Mouse (Mus musculus): ENCODE data around the gene Phykpl.
"Not testable (repeated sequence)": the region's sequence is repeated elsewhere in the genome, so short reads cannot be mapped to it uniquely, and the experiment has no call there.

Phykpl gene

DNA sequence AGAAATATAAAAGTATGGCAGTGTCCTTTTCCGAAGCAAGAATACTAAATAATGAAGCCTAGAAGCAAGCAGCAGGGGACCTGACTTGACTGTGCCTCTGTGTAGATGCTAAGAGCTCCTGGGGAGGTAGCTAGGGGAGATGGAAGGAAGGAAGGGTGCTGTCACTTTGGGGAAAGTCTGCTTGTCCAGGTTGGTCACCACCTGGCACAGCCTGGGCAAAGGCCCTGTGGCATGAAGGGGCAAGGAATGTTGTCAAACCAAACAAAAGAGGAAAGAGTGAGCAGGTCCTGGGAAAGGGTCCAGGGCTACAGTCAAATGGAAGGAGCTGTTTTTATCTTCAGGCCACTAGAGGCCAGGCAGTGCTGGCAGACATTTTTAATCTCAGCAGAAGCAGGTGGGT lies 2.5 kb downstream of the Phykpl start:
- no peak for DNase-seq

DNA sequence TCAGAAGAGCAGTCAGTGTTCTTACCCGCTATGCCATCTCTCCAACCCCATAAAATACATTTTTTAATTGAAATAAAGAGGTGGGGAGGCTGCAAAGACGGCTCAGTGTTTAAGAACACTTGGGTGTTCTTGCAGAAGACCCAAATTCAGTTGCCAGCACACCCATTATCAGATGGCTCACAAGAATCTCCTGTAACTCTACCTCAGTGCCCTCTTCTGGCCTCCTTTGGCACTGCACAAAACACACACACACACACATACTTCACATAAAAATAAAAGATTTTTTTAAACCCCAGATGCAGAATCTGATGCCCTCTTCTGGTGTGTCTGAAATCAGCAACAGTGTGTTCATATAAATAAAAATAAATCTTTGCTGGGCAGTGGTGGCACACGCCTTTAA lies 4.3 kb downstream of the Phykpl start:
- no peak for DNase-seq

DNA sequence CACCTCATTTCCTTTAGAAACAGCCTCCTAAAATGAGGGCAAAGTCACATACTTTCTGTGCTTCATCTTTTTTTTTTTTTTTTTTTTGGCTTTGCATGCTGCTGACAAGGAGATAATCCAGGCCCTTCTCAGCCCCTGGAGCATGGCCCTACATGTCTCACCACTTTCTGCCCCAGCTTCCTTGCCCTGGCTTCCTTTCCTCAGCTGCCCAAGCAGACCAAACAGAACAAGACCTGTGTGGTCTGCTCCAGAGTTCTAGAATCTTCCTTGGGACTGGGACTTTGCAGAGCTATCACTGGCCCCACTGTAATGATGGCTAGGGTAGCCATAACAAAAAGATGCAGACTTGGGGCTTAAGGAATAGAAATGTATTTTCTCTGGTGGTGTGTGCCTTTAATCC lies 5.4 kb downstream of the Phykpl start:
- no peak for DNase-seq

DNA sequence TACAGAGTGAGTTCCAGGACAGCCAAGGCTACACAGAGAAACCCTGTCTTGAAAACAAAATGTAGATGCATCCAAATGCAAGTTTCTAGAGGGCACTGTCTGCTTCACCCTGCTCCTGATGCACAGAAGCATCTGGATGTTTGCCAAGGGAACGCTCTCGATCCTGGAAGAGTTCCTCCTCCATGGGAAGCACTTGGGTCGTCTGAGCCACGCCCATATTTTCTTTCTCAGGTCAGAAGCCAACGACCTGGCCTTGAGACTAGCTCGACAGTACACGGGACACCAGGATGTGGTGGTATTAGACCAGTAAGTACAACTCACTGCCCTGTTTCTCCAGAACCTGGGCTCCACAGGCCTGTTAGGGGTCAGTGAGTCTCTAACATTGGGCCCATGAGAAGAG lies 6.6 kb downstream of the Phykpl start:
- DNase-seq = no peak

DNA sequence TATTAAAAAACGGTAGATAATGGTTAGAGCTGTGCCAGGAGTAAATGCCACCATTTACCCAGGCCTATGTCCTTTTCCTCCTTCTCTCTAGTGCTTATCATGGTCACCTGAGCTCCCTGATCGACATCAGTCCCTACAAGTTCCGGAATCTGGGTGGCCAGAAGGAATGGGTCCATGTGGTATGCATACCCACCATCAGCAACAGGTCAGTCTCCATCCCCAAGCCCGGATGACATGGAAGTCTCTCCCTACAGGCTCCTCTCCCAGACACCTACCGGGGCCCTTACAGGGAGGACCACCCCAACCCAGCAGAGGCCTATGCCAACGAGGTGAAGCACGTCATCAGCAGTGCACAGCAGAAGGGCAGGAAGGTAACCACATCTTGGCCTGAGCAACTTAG lies 7.4 kb downstream of the Phykpl start:
- DNase-seq = no peak

DNA sequence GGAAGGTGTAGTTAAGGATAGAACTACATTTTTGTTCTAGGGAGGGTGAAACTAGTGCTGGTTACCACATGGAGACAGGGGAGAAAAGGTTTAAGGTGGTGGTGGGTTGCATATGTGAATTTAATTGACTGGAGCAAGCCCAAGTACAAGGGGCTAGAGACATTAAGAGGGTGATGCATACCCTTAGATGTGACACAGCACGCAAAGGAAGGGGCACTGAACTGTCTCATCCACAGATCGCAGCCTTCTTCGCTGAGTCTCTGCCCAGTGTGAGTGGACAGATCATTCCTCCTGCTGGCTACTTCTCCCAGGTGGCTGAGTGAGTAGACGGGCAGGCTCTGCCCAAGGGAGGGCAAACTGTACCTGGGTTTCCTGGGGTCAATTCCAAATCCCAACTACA lies 8.8 kb downstream of the Phykpl start:
- DNase-seq = no peak

DNA sequence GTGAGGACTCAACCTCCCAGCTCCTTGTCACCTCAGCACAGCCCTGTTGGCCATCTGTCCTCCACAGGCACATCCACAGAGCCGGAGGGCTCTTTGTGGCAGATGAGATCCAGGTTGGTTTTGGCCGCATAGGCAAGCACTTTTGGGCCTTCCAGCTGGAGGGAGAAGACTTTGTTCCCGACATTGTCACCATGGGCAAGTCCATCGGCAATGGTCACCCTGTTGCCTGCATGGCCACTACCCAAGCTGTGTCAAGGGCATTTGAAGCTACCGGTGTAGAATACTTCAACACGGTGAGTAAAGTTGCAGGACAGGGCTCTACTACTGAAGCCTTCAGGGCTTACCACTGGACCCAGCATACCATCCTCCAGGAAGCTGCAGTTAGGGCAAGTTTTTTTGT lies 9.3 kb downstream of the Phykpl start:
- no peak for DNase-seq

DNA sequence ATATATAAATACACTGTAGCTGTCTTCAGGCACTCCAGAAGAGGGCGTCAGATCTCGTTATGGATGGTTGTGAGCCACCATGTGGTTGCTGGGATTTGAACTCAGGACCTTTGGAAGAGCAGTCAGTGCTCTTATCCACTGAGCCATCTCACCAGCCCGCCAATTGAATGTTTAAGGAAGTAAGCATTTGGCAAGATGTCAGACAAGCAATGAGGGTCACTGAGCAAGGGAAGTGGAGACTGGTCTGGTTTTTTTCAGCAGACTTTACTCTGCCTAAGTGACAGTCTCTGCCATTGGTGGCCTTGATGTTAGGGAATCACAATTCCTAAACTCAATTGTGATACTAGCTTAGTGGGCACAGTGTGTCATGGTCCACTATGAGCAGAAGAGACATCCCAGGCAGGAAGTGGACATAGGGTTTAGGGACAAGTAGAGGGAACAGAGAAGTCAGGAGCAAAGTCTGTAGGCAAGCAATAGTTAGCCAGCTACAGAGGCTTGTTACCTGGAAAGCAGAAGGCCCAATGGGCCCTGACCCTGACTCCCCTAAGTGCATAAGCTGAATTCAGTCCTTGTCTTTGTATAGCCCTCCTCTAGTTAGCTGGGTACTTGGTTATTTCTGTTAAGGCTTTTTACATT lies 10.3 kb downstream of the Phykpl start:
- DNase-seq = no peak

DNA sequence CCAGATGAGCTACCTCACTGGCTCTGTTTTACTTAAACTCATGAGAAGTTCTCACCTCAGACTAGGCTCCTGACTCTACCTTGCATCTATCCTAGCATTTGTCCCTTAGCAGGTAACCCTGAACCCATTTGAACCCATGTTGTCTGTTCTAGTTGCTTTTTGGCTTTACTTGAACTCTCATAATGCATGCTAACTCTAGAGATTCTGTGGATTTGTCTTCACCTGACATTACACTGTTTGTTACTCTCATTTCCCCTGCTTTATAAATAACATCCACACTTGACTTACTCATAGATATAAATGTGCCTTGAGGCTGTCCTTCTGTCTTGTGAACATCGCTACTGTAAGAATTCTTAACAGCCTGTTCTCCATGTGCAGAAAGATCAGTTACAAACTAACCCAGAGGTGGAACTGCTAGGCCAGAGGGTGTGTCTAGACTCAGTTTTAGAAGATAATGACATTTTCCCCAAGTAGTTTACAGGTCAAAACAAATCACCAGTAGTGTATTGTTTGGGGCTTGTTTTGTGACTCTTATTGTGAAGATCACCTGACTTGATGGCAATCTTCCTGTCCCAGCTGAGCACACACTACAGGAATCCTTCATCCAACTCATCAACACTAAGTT lies 11.0 kb downstream of the Phykpl start:
- DNase-seq = no peak

DNA sequence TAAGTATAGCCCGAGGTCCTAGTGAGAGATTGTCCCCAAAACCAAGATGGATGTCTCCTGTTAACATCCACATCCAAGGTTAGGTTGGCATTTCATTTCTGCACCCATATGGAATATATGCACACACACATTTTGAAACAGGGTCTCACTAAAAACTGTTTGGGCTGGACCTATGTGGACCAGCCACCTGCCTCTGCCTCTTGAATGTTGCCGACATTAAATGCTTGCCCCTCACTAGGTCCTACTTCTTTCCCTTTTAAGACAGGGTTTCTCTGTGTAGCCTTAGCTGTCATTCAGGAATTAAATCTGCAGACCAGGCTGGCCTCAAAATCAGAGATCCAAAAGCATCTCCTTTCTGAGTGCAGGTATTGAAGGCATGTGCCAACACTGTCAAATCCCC lies 13.0 kb downstream of the Phykpl start:
- DNase-seq = no peak

DNA sequence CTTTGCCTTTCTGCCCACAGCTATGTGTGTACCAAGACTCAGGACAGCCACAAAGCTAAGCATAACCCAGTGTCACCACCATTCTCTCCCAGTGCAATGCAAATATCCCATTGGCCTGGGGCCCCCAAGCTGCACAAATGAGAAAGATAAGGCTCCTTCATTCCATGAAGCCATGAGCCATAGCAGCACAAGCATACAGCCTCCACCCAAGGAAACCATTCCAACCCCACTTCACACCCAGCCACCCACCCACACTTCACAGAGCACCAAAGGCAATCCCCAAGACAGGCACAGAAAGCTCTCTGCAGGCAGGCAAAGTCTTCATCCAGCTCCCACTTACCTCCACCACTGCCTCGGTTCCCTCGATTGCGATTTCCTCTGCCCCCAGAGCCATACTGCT lies 17.7 kb downstream of the Phykpl start:
- no peak for DNase-seq

DNA sequence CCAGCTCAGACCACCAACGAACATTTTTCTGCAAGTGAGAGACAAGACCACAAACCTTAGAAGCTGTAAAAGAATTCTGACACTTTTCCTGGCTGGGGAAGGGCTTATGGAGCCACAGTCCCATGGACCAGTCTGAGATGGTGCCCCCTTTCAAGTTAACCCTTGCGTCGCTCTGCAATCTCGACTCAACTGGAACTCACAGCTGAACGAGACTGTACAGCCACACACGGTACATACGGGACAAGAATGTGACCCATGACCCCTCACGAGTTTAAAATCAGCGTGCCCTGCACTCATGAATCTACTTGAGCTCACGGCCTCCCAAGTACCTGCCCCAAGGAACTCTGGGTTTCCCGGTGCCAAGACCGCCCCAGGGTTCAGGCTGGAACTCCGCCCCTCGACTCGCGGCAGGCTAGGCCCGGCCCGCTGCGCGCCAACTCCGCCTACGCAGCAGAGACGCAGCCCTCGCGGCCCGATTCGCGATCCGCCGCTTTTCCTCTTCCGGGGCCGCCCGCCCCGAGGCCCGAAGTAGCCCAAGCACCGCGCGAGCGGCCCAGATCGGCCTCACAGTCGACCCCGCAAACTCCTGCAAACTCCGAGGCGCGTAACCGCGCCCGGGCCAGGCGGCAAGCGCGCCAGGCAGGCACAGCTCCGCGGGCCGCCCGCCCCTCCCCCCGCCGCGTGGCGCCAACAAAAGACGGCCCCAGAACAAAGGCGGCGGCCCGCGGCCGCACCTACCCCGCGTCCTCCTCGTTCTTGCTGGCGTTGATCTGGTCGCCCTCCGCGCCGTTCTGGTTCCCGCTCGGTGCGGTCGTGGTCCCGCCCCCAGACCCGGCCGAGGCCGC lies 21.3 kb downstream of the Phykpl start:
- DNase-seq = peak; percentile 90

DNA sequence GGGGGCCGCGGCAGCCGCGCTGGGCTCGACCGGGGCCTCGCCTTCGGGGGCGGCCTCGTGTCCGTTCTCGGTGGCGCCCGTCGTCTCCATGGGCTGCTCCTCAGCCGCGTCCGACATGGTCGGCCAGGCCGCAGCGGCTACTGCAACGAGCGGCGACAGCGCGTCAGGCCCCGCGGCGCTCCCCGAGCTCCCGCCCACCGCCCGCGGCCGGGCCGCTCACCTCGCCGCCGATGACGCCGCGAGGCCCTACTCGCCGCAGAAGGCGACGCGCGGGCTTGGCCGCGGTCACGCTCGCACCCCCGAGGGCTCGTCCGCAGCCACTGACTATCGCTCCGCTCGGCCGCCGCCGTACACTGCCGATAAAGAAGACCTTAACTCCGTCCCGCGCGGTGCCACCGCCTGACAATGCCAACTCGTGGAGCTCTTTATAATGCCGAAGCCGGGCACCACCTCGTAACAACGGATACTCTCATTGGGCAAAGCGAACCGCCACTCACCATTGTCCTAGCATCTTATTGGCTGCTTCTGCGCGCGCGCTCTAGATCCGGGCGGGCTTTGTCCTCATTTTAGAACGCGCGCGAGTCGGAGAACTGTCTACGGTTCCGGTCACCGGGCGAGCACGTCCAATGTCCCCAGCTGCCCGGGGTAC lies 22.0 kb downstream of the Phykpl start, which contains the start of gene Hnrnpab:
TSS of gene Hnrnpab (minus strand) at position 401 of the 649 bp plus-strand sequence.
- DNase-seq = peak; percentile 95

DNA sequence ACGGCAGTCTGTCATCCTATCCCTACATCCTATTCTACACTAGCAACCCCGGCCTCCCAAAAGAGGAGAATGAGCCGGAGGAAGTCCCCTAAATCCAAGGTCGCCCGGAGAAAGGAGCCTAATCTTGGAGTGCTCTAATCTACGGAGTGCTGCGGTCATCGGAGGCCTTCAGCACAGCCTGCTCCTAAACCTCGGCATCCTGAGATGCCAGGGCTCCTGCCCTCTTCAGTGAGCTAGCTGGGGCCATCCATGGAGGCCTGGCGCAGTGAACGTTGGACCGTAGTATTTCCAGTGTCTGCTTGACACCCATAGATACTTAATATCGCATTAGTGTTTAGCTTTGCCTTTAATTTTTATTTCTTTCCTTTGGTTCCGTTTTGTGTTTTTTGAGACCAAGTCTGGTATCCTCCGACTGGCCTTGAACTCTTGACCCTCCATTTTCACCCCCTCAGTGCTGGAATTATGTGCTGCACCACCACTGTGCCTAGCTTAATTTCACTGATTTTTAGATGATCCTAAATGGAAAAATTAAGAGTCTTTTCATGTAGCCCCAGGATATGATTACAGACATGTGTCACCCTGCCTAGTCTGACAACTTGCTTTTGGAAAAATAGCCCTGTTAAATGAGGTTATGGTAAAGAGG lies 22.7 kb downstream of the Phykpl start:
- no peak for DNase-seq

DNA sequence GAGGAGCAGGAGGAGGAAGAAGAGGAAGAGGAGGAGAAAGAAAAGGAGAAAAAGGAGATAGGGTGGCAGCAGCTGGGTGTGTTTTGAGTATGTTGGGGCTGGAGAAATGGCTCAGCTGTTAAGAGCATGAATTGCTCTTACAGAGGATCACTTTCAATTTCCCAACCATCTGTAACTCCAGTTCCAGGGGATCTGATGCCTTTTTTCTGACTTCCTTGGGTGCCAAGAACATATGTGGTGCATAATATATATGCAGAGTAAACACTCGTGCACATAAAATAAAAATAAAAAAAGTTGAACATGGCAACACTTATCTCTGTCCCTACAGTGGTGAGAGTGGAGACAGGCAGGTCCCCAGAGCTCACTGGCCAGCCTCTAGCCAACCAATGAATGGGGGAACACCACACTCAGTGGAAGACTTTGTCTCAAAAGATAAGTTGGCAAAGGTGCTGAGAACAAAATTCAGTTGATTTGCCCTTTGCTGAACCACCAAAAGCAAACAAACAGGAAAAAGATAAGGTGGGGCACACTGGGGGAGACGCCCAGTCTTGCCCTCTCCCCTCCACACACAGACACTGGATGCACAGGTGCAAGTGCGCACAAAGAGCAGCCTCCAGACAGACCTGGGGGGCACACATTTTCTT lies 24.8 kb downstream of the Phykpl start:
- peak; percentile 41 for DNase-seq

DNA sequence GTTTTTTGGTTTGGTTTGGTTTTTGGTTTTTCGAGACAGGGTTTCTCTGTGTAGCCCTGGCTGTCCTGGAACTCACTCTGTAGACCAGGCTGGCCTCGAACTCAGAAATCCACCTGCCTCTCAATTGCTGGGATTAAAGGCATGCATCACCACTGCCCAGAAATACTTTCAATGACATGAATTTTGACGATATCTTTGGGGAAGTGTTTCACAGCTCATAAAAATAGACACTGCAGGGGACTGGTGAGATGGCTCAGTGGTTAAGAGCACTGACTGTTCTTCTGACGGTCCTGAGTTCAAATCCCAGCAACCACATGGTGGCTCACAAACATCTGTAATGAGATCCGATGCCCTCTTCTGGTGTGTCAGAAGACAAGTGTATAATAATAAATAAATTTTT lies 25.4 kb downstream of the Phykpl start:
- DNase-seq = not testable (repeated sequence)

DNA sequence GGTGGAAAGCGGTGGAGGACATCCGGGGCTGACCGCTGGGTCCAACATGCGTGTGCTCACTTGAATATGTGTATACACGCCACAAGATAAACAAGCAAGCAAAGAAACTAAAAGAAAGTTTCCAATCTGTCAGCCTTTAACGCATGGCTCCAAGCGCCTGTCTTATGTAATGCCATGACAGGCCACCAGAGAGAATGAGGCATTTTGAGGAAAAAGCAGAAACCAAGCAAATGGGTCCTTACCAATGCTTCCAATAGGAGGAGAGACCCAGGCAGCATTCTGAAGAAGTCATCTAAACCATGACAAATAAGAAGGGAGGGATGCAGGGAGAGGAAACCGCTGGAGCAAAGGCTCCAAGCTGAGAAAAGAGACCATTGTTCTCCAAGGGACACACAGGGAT lies 29.7 kb downstream of the Phykpl start:
- no peak for DNase-seq

DNA sequence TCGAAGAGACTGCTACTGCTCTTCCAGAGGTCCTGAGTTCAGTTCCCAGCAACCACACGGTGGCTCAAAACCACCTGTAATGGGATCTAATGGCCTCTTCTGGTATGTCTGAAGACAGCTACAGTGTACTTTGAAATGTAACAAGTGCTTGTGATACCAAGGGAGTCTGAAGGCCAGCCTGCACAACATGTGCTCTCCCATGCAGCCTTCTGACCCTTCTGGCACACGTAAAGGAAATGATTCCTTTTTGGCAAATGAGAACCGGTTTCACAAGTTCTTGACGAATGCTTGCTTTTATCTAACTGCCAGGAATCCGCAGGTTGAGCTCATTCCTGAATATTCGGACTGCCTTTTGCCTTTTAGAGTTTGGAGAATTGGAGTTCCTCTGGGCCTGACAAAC lies 30.6 kb downstream of the Phykpl start:
- DNase-seq = no peak

DNA sequence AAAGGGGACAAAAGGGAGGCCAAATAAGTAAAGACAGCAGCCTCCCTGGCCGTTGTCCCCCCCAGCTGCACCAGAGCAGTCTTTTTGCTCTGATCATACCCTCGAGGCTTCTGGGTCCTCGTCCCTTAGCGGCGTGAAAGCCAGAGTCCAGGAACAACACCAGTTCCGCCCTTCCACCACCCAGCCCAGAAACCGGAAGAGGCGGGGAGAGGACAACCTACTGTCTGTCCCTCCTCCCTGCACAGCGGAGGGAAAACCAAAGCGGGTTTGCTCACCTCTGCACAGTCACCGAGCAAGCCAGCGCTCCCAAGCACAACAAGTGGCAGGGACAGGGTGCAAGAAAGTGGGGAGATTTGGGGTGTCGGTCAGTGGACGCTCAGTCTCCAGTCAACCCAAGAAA lies 31.0 kb downstream of the Phykpl start:
- peak; percentile 73 for DNase-seq

DNA sequence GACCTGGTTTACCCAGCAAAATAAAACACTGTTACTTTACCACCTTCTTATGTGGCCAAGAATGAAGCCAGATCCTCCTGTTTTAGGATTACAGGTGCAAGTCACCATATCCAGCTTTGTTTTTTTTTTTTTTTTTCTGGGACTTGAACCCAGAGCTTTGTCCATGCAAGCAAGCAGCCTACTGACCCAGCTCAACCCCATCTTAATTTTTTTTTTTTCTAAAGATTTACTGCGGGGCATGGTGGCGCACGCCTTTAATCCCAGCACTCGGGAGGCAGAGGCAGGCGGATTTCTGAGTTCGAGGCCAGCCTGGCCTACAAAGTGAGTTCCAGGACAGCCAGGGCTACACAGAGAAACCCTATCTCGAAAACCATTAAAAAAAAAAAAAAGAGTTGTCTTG lies 31.6 kb downstream of the Phykpl start:
- not testable (repeated sequence) for DNase-seq

DNA sequence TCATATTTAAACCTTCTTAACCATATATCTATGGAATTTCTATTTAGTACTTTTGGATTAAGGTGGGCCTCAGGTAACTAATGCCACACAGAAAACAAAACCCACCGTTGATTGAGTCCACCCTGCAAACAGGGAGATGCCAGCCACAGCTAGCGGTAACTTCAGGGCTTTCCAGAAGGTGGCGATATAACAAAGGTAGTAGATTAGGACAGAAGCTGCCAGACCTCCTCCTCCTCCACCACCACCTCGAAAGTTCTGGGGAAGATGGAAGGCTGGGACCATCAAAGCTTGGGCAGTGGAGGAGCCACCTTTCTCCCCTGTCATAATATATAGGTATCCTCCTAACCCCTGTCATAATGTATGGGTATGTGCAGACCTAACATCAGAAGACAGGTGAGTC lies 33.1 kb downstream of the Phykpl start:
- peak; percentile 80 for DNase-seq

DNA sequence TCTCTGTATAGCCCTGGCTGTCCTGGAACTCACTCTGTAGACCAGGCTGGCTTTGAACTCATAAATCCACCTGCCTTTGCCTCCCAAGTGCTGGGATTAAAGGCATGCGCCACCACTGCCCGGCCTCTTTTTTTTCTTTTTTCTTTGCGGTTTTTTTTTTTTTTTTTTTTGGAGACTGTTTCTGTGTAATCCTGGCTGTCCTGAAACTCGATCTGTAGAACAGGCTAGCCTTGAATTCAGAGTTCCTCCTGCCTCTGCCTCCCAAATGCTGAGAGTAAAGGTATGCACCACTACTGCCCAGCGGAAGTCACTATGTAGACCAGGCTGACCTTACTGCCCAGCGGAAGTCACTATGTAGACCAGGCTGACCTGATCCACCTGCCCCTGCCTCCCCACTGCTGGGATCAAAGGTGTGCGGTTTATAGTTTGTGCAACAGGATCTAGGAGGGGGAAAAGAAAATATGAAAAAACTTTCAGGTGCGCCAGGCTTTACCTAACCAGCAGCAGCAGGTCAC lies 34.4 kb downstream of the Phykpl start:
- DNase-seq = no peak

Data from thymus, postnatal 4 days (tissue).